Mouse (Mus musculus) neural tube, embryonic 11.5 days (tissue): ENCODE results near the gene Sesn1. TPM values are rescaled to one million over a fixed set of nuclear protein-coding genes. Genes with fewer than 3 reads are reported as not detected.
"Not testable (repeated sequence)": the region's sequence is repeated elsewhere in the genome, so short reads cannot be mapped to it uniquely, and the experiment has no call there.

Source experiments
- ATAC-seq: fragments of 200-750 bp; cut with Nextera tagmentation; 2 replicates; pipeline ENCODE4 v1.8.0; 2017; ENCODE audit warnings: moderate number of reproducible peaks, mild to moderate bottlenecking, moderate TSS enrichment, moderate library complexity; ENCODE audit not compliant: insufficient read depth, low FRiP score, low TSS enrichment
- DNase-seq: peaks from one replicate; pipeline ENCODE4 v3.0.0-alpha.2; 2015; ENCODE audit warnings: low spot score
- H3K27ac ChIP-seq: fragments of 300-500 bp; sonication (generic); 2 replicates; pipeline ENCODE4 v1.5.1; 2014; ENCODE audit warnings: low read depth, mild to moderate bottlenecking, low read length
- H3K27me3 ChIP-seq: fragments of 300-500 bp; sonication (generic); 2 replicates; pipeline ENCODE4 v1.6.1; 2014; ENCODE audit warnings: mild to moderate bottlenecking, low read length, mixed read lengths; ENCODE audit not compliant: control insufficient read depth, insufficient read depth
- H3K36me3 ChIP-seq: fragments of 300-500 bp; sonication (generic); 2 replicates; pipeline ENCODE4 v1.6.1; 2014; ENCODE audit warnings: mild to moderate bottlenecking, low read length, moderate library complexity, mixed read lengths; ENCODE audit not compliant: control insufficient read depth, insufficient read depth
- H3K4me1 ChIP-seq: fragments of 300-500 bp; sonication (generic); 2 replicates; pipeline ENCODE4 v1.6.1; 2014; ENCODE audit warnings: low read length, mixed read lengths; ENCODE audit not compliant: control insufficient read depth, insufficient read depth
- H3K4me2 ChIP-seq: fragments of 300-500 bp; sonication (generic); 2 replicates; pipeline ENCODE4 v1.6.1; 2014; ENCODE audit warnings: low read depth, mild to moderate bottlenecking, moderate library complexity
- H3K4me3 ChIP-seq: fragments of 300-500 bp; sonication (generic); 2 replicates; pipeline ENCODE4 v1.5.1; 2014; ENCODE audit warnings: low read depth, low read length
- H3K9ac ChIP-seq: fragments of 300-500 bp; sonication (generic); 2 replicates; pipeline ENCODE4 v1.6.1; 2014; ENCODE audit warnings: mild to moderate bottlenecking, low read length
- H3K9me3 ChIP-seq: fragments of 300-500 bp; sonication (generic); 2 replicates; pipeline ENCODE4 v1.6.1; 2016; ENCODE audit warnings: low read length; ENCODE audit not compliant: control insufficient read depth
- WGBS: fragments of 180-500 bp; shearing (Covaris S2); extraction: QIAGEN DNeasy Blood & Tissue Kit; methylation state at CpG from one replicate; pipeline ENCODE4 v1.1.7; 2014; 5-methylcytosine and 5-hydroxymethylcytosine counted together
- polyA plus RNA-seq: library from polyadenylated mRNA; unstranded; fragments of >200 nt; fragmentation: Nextera tagmentation; extraction: Ambion mirVana; gene quantifications from 2 replicates; pipeline ENCODE4 v1.2.1, GENCODE M21; 2014

The Sesn1 gene
- polyA plus RNA-seq, 1 experiment from 2014 or later = 24.7 TPM

GRCm38 (mm10) chr10:41818733-41819070 lies 9.0 kb downstream of the Sesn1 start:
- H3K4me3 ChIP-seq, H3K4me1 ChIP-seq, H3K27ac ChIP-seq, H3K9ac ChIP-seq, H3K9me3 ChIP-seq, H3K36me3 ChIP-seq, H3K4me2 ChIP-seq, H3K27me3 ChIP-seq, DNase-seq, ATAC-seq: not testable (repeated sequence)
- WGBS = 92% methylated on average over 6 of the region's 6 CpGs

GRCm38 (mm10) chr10:41819307-41819706 lies 9.6 kb downstream of the Sesn1 start:
- H3K36me3 ChIP-seq = no peaks in the 10 kb centered on the region
- no peak overlapping the region for H3K4me3 ChIP-seq
- ATAC-seq (no peak), DNase-seq (no peak)
- WGBS = 92% methylated on average over 3 of the region's 3 CpGs
- H3K4me1 ChIP-seq = no peaks in the 10 kb centered on the region
- no peak overlapping the region for H3K9ac ChIP-seq
- H3K27me3 ChIP-seq = no peaks in the 10 kb centered on the region
- H3K27ac ChIP-seq = no peak overlapping the region
- H3K4me2 ChIP-seq = no peak overlapping the region
- H3K9me3 ChIP-seq = no peaks in the 10 kb centered on the region

GRCm38 (mm10) chr10:41820401-41820800 lies 10.7 kb downstream of the Sesn1 start:
- ATAC-seq (no peak), DNase-seq (no peak)
- no peaks in the 10 kb centered on the region for H3K36me3 ChIP-seq
- no peak overlapping the region for H3K9ac ChIP-seq
- no peaks in the 10 kb centered on the region for H3K27me3 ChIP-seq
- H3K4me1 ChIP-seq = no peaks in the 10 kb centered on the region
- WGBS = 88% methylated on average over 5 of the region's 5 CpGs
- no peak overlapping the region for H3K27ac ChIP-seq
- no peak overlapping the region for H3K4me3 ChIP-seq
- no peak overlapping the region for H3K4me2 ChIP-seq
- no peaks in the 10 kb centered on the region for H3K9me3 ChIP-seq

- no peak overlapping the region for H3K4me3 ChIP-seq
- no peak overlapping the region for H3K9ac ChIP-seq
- 94% methylated on average over 6 of the region's 6 CpGs for WGBS
Measured at GRCm38 (mm10) chr10:41821171-41821570, 11.4 kb downstream of the Sesn1 start.

GRCm38 (mm10) chr10:41822573-41823281 lies 13.0 kb downstream of the Sesn1 start:
- H3K4me1 ChIP-seq = no peaks in the 10 kb centered on the region
- H3K9ac ChIP-seq = no peak overlapping the region
- H3K27ac ChIP-seq = no peak overlapping the region
- H3K9me3 ChIP-seq = no peaks in the 10 kb centered on the region
- no peak for DNase-seq
- no peak overlapping the region for H3K4me2 ChIP-seq
- H3K27me3 ChIP-seq = no peaks in the 10 kb centered on the region
- no peak for ATAC-seq
- no peaks in the 10 kb centered on the region for H3K36me3 ChIP-seq
- 85% methylated on average over 5 of the region's 5 CpGs for WGBS
- no peak overlapping the region for H3K4me3 ChIP-seq

More at GRCm38 (mm10) chr10:41821171-41821570, 11.4 kb downstream of the Sesn1 start:
- no peak overlapping the region for H3K27ac ChIP-seq
- DNase-seq = no peak
- no peaks in the 10 kb centered on the region for H3K36me3 ChIP-seq
- H3K9me3 ChIP-seq = no peaks in the 10 kb centered on the region
- ATAC-seq = no peak
- no peaks in the 10 kb centered on the region for H3K4me1 ChIP-seq
- no peak overlapping the region for H3K4me2 ChIP-seq
- H3K27me3 ChIP-seq = no peaks in the 10 kb centered on the region

GRCm38 (mm10) chr10:41823282-41823675 lies 13.5 kb downstream of the Sesn1 start:
- WGBS = 96% methylated on average over 2 of the region's 4 CpGs
- H3K4me1 ChIP-seq, H3K9me3 ChIP-seq, H3K4me2 ChIP-seq, DNase-seq, H3K27ac ChIP-seq, H3K27me3 ChIP-seq, H3K4me3 ChIP-seq, ATAC-seq, H3K36me3 ChIP-seq, H3K9ac ChIP-seq: not testable (repeated sequence)

GRCm38 (mm10) chr10:41823916-41824315 lies 14.2 kb downstream of the Sesn1 start:
- DNase-seq (no peak), ATAC-seq (no peak)
- Histone ChIP-seq H3K9ac (no peak overlapping the region), H3K4me3 (no peak overlapping the region), H3K27me3 (no peaks in the 10 kb centered on the region), H3K27ac (no peak overlapping the region), H3K4me2 (no peak overlapping the region), H3K4me1 (no peaks in the 10 kb centered on the region), H3K36me3 (no peaks in the 10 kb centered on the region), H3K9me3 (no peaks in the 10 kb centered on the region)
- 77% methylated on average over 4 of the region's 4 CpGs for WGBS

- WGBS = 86% methylated on average over 10 of the region's 10 CpGs
- Histone ChIP-seq H3K4me2 (no peak overlapping the region), H3K27me3 (no peaks in the 10 kb centered on the region), H3K9ac (no peak overlapping the region), H3K4me3 (no peak overlapping the region), H3K27ac (no peak overlapping the region), H3K9me3 (no peaks in the 10 kb centered on the region), H3K4me1 (no peaks in the 10 kb centered on the region), H3K36me3 (no peaks in the 10 kb centered on the region)
- DNase-seq (no peak), ATAC-seq (no peak)
Measured at GRCm38 (mm10) chr10:41825041-41825440, 15.3 kb downstream of the Sesn1 start.

- Histone ChIP-seq H3K36me3 (no peaks in the 10 kb centered on the region), H3K9ac (no peak overlapping the region), H3K4me3 (no peak overlapping the region), H3K4me2 (no peak overlapping the region), H3K27me3 (no peaks in the 10 kb centered on the region), H3K27ac (no peak overlapping the region), H3K4me1 (no peaks in the 10 kb centered on the region), H3K9me3 (no peaks in the 10 kb centered on the region)
- no peak for ATAC-seq
- DNase-seq = no peak
- WGBS = 80% methylated on average over 4 of the region's 4 CpGs
Measured at GRCm38 (mm10) chr10:41825996-41826395, 16.3 kb downstream of the Sesn1 start.
